Mouse (Mus musculus) adrenal gland (tissue): Measurements from ENCODE around the gene Cadps2.

ENCODE experiments used
- intact Hi-C: fragments of 180-260 bp; cut with DNase I; formaldehyde crosslinking; loops from one replicate; pipeline ENCODE4 v1.15.1; 2025

Gene Cadps2

GRCm38 (mm10) chr6:23568688-23569087 is 270.5 kb downstream of the Cadps2 start:
- intact Hi-C loops, result no loop called here

GRCm38 (mm10) chr6:23567651-23568050 is 271.6 kb downstream of the Cadps2 start:
- intact Hi-C loops, result no loop called here

GRCm38 (mm10) chr6:23549874-23550273 is 289.3 kb downstream of the Cadps2 start:
- intact Hi-C loops, result no loop called here

GRCm38 (mm10) chr6:23523710-23524109 is 315.5 kb downstream of the Cadps2 start:
- intact Hi-C loops, result no loop called here

GRCm38 (mm10) chr6:23522556-23522955 is 316.7 kb downstream of the Cadps2 start:
- intact Hi-C loops, result no loop called here

- intact Hi-C loops, result loop anchor here (10.0 kb wide), 2 partner anchors 386 to 856 kb away; no protein-coding TSS in a partner anchor
Observed at GRCm38 (mm10) chr6:23498611-23499010, 340.6 kb downstream of the Cadps2 start.

- intact Hi-C loops, result loop anchor here (10.0 kb wide), 2 partner anchors 393 to 863 kb away; no protein-coding TSS in a partner anchor
Observed at GRCm38 (mm10) chr6:23491804-23492203, 347.4 kb downstream of the Cadps2 start.

GRCm38 (mm10) chr6:23490431-23490830 is 348.8 kb downstream of the Cadps2 start:
- intact Hi-C loops, result loop anchor here (10.0 kb wide), 2 partner anchors 394 to 864 kb away; no protein-coding TSS in a partner anchor

GRCm38 (mm10) chr6:23489046-23489445 is 350.2 kb downstream of the Cadps2 start:
- intact Hi-C loops, result no loop called here

- intact Hi-C loops, result no loop called here
Observed at GRCm38 (mm10) chr6:23472686-23473085, 366.5 kb downstream of the Cadps2 start.

- intact Hi-C loops, result no loop called here
Observed at GRCm38 (mm10) chr6:23471830-23472229, 367.4 kb downstream of the Cadps2 start.

GRCm38 (mm10) chr6:23467885-23468284 is 371.3 kb downstream of the Cadps2 start:
- intact Hi-C loops, result no loop called here

- intact Hi-C loops, result no loop called here
Observed at GRCm38 (mm10) chr6:23462600-23463280, 376.5 kb downstream of the Cadps2 start.

- intact Hi-C loops, result loop anchor here (10.0 kb wide), 1 partner anchor 273 kb away; no protein-coding TSS in a partner anchor
Observed at GRCm38 (mm10) chr6:23457748-23458147, 381.5 kb downstream of the Cadps2 start.

- intact Hi-C loops, result loop anchor here (10.0 kb wide), 1 partner anchor 269 kb away; no protein-coding TSS in a partner anchor
Observed at GRCm38 (mm10) chr6:23453907-23454306, 385.3 kb downstream of the Cadps2 start.

- intact Hi-C loops, result no loop called here
Observed at GRCm38 (mm10) chr6:23439897-23440296, 399.3 kb downstream of the Cadps2 start.

GRCm38 (mm10) chr6:23410256-23411049 is 428.8 kb downstream of the Cadps2 start:
- intact Hi-C loops, result no loop called here

GRCm38 (mm10) chr6:23394131-23394530 is 445.1 kb downstream of the Cadps2 start:
- intact Hi-C loops, result no loop called here

GRCm38 (mm10) chr6:23392711-23393110 is 446.5 kb downstream of the Cadps2 start:
- intact Hi-C loops, result no loop called here

GRCm38 (mm10) chr6:23386711-23387110 is 452.5 kb downstream of the Cadps2 start:
- intact Hi-C loops, result no loop called here

- intact Hi-C loops, result no loop called here
Observed at GRCm38 (mm10) chr6:23383004-23383347, 456.2 kb downstream of the Cadps2 start.

- intact Hi-C loops, result no loop called here
Observed at GRCm38 (mm10) chr6:23382283-23383003, 456.8 kb downstream of the Cadps2 start.
